Mouse (Mus musculus) retina, postnatal 1 day (tissue): ENCODE measurements at regions not wholly inside any gene's neighbourhood (a gene's known extent, or its start where the extent isn't known, plus 50 kb on each side); places are given as distances from the start of the nearest gene placed in this dataset.
"Not testable (repeated sequence)": the region's sequence is repeated elsewhere in the genome, so short reads cannot be mapped to it uniquely, and the experiment has no call there.

Source experiments
- DNase-seq: peaks from one replicate; pipeline ENCODE4 v3.0.0-alpha.2; 2012

DNA sequence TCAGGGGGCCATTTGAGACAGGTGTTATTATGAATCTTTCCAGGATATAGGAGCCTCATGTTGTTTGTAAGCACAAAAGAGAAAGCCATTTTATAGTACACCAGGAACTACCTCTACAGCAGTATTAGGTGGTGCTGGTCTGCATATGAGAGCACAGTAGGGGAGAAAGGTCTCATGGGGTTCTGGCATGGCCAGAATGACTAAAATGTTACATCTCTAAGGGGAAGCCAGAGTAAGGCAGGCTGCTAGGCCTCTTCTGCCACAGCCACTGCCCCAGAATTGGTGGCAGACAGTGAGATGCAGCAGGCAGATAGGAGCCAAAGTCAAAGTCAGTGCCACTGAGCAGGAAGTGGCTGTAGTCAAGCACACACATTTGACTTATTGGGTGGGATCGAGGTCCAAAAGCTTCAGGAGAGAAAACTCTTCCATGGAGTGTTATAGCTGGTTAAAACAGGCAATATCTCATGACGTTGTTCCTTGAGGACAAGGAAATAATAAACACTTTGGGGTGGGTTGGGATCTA lies 147.2 kb downstream of the Hira start:
- DNase-seq: no peak

DNA sequence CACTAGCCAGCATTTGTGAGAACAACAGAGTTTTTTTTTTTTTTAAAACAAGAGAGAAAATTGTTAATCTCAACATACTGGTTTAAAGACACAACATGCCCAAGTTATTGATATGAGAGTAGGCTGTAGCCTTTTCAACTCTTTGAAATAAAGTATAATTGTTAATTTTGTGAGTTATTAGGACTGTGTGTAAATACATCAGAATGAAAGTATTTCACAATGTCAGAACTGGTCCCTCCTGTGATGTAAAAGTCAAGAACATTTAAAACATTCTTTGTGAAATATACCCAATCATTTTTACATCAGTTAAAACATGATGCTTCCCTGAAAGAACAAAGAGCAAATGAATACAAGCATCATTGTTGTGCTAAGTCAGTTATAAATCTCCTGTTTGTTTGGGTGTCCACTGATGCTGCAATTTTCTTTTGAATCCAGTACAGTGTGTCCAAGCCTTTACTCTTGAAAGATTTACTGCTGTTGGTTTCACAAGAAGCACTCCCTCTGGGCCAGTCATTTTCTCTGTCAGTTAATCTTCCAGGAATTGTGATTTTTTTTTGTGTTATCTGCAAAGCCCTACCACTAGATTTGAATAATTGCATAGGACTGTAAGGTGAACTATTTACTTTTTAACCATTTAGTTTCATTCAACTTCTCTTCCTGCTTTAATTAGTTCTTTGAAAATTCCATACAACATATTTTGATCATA lies 148.5 kb downstream of the Hira start:
- no peak for DNase-seq

DNA sequence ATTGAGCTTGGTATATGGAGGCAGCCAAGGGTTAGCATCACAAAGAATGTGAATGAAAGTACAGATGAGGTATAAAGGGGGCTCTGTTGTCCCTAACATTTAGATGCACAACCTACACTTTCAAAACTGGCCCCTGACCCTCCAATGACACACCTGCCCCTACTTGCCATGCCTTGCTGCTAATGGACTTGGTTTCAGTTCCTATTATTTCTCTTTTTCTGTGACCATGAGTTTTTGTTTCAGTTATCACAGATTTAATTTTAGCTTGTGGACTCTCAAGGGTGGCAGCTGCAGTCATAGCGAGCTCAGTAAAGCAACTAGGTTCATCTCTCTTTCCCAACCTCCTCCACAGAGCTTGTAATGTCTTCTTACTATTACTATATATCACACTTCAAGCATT lies 150.3 kb downstream of the Hira start:
- DNase-seq: no peak

DNA sequence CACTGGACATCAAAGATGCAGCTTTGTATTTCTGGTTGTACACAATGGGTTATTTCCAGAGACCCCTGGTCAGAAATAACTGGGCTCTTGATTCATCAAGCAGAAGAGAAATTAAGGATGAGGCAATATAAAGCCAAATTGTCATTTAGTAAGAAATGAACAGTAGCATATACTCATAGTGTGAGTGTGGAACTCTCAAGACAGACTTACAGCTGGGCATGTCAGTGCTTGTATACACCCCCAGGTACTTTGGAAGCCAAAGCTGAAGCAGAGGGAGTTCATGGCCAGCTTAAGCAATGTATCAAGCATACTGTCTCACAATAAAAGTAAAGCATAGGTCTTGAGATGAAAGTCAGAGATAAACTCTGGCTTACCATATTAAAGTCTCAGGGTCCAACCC lies 155.7 kb downstream of the Hira start:
- DNase-seq: no peak

DNA sequence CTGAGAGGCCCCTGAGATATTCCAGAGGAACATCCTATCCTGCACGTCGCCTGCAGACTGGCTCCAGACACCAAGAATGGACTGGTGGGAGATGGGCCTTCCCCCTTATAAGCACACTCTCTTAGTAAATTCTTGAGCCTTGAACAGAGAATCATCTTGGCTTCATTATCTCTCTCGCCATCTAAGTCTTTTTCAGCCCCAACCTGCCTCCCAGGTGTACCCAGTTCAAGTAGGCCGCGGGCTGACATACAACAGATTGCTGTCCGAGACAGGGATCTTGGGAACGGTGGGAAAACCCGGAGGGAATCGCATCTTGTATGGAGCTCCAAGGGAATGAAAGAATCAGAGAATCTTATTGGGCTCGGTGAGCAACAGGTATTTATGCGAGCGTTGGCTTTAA lies 158.9 kb downstream of the Hira start:
- DNase-seq: no peak

DNA sequence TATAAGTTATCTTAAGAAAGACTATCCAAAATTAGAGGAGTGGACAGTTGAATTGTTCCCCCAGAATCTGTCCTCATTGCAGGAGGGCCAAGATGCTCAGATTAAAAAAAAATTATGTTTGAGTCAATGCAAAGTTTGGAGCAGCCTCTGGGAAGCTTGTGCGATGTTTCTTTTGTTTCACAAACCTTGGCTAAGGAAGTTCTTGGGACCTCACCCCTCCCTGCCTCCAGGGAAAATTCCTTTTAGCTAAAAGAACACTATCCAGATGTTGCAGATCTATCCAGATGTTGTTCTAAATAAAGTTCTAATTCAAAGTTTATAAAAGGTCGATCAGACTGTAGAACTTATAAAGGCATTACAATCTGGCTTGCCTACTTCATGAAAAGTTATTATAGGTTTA lies 160.8 kb downstream of the Hira start:
- no peak for DNase-seq

DNA sequence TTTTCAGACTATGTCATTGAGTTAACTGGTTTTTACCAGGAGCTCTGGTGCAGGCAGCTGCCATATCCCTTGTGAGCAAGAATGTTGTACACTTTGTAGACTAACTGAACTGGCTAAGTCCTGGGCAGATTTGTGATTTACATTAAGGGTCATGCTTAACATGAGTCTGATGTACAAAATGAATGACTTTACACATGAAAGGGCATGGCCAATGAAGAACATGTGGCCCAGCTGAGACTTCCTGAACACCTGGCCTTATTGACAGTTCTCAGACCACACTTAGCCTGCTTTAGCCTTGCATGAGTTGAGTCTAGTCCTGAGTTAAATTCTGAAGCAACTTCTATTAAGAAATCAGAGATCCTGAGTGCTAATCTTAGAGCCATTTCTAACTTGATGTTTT lies 176.0 kb downstream of the Hira start:
- DNase-seq: no peak

DNA sequence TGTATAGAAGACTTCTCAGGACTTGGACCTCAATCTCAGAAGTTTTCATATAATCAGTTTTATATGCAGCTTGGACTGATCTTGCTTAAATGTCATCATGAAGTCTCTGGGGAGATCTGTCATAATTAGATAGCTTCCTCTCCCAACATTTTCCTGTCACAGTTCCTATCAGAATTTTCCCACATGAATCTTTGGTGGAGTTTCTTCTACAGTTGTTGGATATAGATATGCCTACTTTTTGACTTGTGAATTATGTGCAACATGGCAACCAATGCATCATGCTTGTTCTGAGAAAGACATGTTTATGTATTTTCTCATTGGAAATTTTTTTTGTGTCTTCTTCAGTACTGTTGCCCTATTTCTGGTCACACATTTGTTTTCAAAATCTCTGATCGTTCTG lies 183.5 kb downstream of the Hira start:
- no peak for DNase-seq

DNA sequence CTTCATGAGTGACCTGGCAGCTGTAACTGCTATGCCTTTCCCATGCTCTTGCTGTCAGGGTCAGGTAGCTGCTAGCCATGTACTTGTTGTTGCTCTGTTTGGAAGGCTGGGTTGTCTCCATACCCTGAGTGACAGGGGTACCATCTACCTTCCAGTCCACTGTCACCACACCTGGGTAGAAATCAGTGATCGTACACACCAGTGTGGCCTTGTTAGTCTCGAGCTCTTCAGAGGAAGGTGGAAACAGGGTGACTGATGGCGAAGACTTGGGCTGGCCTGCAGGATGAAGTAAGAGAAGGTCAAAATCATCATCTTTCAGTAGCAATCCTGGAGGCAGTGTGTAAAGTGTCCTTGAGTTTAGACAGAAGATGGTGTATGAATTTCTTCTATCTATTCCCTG lies 185.0 kb downstream of the Hira start:
- no peak for DNase-seq

DNA sequence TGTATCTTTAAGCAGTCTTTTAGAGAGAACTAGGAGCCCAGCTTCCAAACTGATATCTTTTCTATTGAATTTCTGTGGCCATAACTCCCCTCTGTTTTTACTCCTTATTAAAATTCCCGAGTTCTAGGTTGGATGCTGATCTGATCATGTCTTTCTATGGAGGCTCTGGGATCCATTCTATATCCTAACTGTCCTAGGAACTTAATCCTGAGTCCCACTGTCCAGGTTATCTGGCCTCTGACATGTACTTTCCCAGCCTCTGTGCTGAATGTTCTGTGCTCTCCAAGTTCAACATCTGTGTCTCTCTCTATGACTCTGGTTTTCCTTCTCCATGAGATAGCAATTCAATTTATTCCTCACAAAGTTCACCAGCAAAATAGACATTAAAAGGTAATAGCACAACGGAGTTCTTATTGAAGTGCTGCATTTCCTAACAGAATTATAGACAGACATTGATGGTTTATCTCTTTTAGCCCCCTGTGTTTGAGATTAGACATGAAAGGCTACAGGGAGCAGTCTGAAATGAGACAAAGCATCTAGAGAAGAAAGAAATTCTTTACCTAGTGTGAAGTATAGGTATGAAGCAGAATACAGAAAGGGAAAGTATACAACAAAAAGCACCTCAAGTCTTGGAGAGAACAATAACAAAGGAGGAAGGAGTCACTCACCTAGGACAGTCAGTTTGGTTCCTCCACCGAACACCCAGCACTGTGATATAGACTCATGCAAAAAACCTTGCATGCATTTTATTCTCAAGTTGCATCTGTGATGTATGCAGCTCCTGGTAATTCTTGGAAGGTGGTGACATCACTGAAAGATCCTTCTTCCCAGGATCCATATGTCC lies 185.9 kb downstream of the Hira start:
- no peak for DNase-seq

DNA sequence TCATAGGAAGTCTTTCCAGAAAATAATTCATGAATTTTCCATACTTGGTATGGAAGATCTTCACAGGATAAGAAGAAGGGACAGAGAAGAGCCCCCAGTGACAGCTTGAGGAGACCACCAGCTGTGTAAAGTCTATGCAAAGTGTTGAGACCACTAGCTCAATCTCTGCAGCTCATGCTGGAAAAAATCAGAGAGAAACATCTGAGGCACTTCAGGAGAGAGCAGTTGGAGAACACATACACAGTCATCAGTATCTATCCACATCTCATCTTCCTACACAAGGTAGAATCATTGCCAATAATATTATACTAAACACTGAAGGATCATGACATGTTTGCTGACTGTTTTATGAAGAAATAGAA lies 186.5 kb downstream of the Hira start:
- DNase-seq: no peak

DNA sequence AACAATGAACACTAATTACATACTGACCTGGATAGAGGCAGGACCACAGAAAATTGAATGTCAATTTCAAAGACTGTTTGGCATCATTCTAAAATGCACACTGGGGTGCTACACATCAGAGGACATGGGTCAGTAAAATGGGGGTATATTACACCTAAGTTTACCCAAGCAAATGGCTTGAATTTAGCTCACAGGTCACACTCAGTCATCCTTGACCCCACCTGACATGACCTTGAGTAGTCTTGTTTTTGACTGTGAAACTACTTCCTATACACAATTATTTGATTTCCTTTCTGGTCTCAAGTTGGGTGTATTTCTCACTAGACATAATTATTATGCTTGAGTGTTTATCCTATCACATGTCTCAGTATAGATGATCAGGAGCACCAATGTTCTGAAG lies 187.6 kb downstream of the Hira start:
- DNase-seq: no peak

DNA sequence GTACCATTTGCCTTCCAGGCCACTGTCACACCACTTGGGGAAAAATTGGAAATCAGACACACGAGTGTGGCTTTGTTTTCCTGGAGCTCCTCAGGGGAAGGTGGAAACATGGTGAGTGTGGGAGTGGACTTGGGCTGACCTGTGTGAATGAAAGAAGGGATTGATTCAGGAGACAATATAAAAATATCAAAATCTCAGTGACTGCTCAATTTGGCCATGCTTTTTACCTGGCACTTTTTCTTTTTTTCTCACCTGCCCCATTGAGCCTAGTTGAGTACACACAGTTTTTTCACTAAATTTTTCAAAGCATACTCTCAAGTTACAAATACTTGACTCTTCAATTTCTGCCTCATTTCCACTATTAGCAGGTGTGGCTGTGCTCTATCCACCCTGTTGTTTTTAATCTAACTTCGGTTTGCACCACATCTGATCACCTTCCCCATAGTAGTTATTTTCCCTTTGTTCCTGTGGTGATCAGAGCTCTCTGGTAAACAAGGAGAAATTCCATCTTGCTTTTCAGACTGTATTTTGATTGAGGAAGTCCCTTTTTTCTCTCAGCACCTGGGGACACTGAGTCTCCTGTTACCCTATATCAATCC lies 188.8 kb downstream of the Hira start:
- no peak for DNase-seq

DNA sequence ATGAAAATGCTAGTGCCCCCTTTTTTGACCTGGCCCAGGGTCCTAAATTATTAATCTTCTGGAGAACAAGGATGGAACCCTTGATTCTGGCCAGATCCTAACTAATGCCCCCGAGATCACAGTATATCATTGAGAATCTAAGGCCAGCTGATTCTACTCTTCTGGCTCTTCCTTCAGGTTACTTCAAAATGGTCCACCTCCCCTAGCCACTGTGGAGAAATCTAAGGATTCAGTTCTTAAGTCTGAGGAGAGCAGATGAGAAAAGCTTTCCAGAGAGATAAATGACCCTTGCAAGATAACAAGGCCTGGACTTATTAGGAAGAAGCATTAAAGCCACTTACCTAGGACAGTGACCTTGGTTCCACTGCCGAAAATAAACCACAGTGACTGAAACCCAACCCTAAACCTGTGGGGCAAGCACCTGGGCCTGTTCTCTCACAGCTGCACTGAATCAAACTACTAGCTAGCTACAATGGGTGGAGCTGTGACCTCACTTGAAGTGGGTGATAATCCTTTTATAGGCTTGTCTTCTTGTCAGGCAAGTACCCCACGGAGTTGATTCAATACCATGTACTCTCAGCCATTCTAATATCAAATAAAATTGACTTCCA lies 190.0 kb downstream of the Hira start:
- no peak for DNase-seq

DNA sequence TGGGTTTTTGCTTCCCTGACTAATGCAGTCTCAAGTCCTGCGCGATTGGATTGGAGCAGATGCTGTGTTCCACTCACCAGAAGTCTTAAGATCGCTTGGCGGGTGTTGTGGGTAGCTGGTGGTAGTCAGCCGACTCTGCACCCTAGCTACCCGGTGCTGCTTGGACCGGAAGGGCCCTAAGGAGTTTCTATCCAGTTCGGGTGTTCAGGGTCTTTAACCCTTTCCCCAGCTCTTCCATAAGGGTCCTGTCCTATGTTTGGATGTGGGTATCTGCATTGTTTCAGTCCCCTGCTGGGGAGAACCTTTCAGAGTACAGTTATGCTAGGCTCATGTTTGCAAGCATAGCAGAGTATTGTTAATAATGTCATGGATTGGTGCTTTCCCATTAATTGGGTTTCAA lies 206.7 kb downstream of the Hira start:
- not testable (repeated sequence) for DNase-seq

DNA sequence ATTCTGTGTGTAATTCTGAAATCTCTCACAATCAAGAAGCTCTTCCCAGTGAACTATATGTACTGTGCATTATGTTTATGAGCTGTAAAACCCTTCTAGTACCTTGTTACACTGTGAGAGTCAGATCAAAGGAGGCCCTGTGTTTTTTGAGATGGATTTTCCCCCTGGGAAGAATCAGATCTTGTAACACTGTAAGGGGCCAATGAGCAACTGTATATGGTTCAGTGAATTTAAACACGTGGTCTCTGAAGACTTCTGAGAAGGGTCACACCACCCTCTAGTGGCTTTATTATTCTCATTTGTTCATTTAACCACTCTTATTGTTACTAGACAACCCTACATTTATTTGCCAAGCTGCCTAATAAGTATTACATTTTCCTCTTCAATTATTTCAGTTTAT lies 211.1 kb downstream of the Hira start:
- DNase-seq: peak; percentile 18
